Mouse (Mus musculus) gastrocnemius, postnatal 14 days (tissue): ENCODE results near the gene Slc9a9. TPM values are rescaled to one million over a fixed set of nuclear protein-coding genes. Genes with fewer than 3 reads are reported as not detected.

Experiments
- DNase-seq: peaks from one replicate; pipeline ENCODE4 v3.0.0; 2021; ENCODE audit warnings: mixed read lengths
- intact Hi-C: fragments of 180-260 bp; cut with DNase I; formaldehyde crosslinking; loops from one replicate; pipeline ENCODE4 v1.15.1; 2025; ENCODE audit warnings: low total_unique reads
- total RNA-seq, 2 experiments: library from RNA; stranded (reverse); gene quantifications; 2 replicates each; pipeline ENCODE4 v1.2.3; 2021

Slc9a9 gene
- total RNA-seq, 2 experiments from 2014 or later: 2.5 to 3.1 TPM

- intact Hi-C loops: no loop called here
- no peak for DNase-seq
These were observed 498.1 kb downstream of the Slc9a9 start for GRCm38 (mm10) chr9:95167806-95168205.

DNA sequence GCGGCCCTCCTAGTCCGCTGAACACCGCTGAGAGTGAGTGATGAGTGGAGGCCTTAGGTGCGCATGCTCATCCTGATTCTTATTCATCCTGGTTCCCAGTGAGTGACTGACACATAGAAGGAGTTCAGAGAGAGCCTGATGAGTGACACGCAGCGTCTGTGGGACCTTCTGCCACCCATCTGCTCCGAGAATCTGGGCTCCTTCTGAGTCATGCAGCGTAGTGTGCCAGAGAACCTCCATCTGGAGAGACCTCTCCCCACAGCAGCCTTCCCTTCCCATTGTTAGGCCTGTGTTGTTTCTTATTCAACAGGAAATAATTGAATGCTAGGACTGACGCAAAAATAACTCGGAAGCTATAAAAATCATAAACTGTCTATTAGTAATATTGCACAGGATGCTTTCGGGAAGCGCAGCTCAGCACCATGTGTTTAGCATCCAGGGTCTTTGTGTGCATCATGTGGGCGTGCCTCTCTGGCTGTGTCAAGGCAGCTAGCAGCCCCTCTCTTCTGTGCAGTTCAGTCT lies 498.8 kb downstream of the Slc9a9 start:
- DNase-seq: no peak
- intact Hi-C loops: no loop called here

DNA sequence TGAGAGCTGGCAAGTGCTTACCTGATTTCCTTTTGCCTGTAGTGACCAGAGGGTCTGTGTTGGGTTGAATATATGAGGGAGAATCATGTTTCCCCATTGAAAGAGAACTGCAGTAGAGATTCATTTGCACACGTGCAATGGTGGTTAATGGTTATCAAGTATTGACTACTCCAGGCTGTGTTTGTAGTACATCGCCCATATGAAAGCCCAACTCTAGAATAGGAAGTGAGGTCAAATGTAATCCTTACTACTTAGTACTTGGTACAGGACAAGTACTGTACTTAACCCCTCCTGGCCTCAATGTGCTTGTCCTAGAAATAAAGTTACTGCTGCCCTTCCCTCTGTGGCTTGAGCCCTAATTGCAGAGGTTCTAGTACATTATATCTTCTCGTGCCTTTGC lies 508.5 kb downstream of the Slc9a9 start:
- intact Hi-C loops: no loop called here

GRCm38 (mm10) chr9:95180005-95180404 lies 510.3 kb downstream of the Slc9a9 start:
- DNase-seq: no peak
- intact Hi-C loops: no loop called here

More for the DNA sequence above, 508.5 kb downstream of the Slc9a9 start:
- DNase-seq: no peak

- DNase-seq: no peak
- intact Hi-C loops: no loop called here
These were observed 510.9 kb downstream of the Slc9a9 start for GRCm38 (mm10) chr9:95180569-95180968.

GRCm38 (mm10) chr9:95181241-95182043 lies 511.7 kb downstream of the Slc9a9 start:
- peak; percentile 23 for DNase-seq
- intact Hi-C loops: no loop called here

- no peak for DNase-seq
- intact Hi-C loops: no loop called here
These were observed 512.6 kb downstream of the Slc9a9 start for GRCm38 (mm10) chr9:95182272-95182671.

- intact Hi-C loops: no loop called here
- no peak for DNase-seq
These were observed 514.7 kb downstream of the Slc9a9 start for GRCm38 (mm10) chr9:95184453-95184852.

- no peak for DNase-seq
- intact Hi-C loops: no loop called here
These were observed 516.1 kb downstream of the Slc9a9 start for GRCm38 (mm10) chr9:95185840-95186239.

- no peak for DNase-seq
- intact Hi-C loops: no loop called here
These were observed 516.9 kb downstream of the Slc9a9 start for GRCm38 (mm10) chr9:95186386-95187289.

DNA sequence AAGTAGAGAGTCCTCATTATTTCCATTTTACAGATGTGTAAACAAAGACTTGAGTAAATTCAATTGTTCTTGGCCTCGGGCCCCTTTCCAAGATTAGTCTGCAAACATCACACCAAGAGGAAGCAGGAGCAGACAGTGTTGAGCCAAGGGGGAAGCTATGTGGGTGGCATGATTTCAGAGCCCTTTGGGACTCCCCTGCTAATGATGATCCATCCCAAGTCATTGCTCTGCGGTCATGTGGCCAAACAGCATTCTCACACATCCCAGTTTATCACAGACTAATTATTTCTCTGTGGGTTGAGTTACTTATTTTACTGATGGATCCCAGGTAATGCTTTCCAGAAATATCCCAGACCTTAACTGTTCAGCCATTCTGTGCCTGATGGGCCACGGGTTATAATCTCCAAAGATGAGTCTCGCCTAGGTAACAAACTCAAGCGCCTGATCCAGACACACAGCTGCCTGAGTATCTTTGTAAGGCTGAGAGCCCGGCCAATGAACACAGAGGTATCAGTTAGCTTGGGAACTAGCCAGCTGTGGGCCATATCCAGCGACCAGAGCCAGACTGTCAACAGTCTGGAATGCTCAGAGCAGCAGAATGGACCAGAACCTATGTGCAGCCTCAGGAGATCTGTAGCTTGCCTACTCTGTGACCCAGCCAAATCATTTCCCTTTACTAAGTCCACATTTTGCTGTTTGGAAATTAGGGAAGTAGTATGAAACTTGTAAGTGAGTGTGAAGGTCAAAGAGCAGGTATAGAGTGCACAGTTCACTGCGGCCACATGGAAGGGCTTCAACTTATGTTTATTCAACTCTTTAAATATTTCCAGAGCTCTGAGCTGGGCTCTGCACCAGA lies 518.9 kb downstream of the Slc9a9 start:
- peak; percentile 68 for DNase-seq

GRCm38 (mm10) chr9:95189218-95189605 lies 519.5 kb downstream of the Slc9a9 start:
- intact Hi-C loops: no loop called here
- no peak for DNase-seq

More for the DNA sequence above, 518.9 kb downstream of the Slc9a9 start:
- intact Hi-C loops: no loop called here

GRCm38 (mm10) chr9:95191442-95191841 lies 521.7 kb downstream of the Slc9a9 start:
- no peak for DNase-seq
- intact Hi-C loops: no loop called here

DNA sequence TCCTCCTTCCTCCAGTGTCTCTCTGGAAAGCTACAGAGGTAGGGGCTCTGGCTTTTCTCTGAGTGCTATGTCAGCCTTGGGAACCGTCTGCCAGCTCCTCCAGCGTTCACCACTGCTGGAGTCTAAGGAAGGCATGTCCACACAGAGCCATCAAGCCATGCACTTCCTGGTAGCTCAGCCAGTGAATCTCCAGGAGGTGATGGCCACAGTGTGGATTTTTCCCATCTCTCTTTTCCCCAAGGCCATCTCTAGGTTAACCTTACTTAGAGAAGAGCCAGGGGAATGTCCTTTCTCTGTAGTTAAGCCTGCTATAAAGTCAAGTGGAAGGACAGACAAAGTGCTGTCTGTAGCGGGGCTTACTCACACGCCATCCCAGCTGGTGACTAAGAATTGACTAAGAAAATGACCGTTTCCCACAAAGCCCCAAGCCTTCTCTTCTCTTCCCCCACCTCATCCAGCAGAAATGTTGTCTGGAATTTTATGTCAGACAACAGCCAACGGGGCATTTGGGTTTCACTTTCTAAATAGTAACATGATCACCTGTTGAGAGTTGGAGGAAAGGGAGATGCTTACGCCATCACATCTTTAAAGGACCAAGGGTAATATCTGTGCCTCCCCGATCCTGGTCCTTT lies 523.3 kb downstream of the Slc9a9 start:
- intact Hi-C loops: no loop called here

GRCm38 (mm10) chr9:95193672-95194071 lies 524.0 kb downstream of the Slc9a9 start:
- intact Hi-C loops: no loop called here
- DNase-seq: no peak

More for the DNA sequence above, 523.3 kb downstream of the Slc9a9 start:
- no peak for DNase-seq

- intact Hi-C loops: no loop called here
- DNase-seq: peak; percentile 13
These were observed 524.4 kb downstream of the Slc9a9 start for GRCm38 (mm10) chr9:95194158-95194557.

- DNase-seq: no peak
- intact Hi-C loops: no loop called here
These were observed 538.0 kb downstream of the Slc9a9 start for GRCm38 (mm10) chr9:95207661-95208060.

- DNase-seq: peak; percentile 43
- intact Hi-C loops: no loop called here
These were observed 539.0 kb downstream of the Slc9a9 start for GRCm38 (mm10) chr9:95208681-95209080.

DNA sequence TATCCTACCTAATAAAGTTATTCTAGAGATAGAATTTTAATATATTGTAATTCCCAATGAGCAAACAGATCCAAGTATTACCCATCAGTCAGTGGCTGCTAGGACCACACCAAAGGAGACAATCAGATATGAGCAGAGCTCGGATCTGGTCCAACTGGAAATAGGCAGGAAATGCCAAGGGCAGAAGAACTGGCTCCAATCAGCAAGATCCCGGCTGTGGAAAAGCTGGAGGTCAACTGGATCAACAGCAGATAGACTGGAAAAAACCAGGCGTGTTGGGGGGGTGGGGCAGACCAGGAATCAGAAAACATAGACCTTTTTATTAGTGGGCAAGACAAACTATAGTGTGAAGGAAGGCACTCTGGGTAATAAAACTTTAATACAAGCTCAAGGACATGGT lies 550.3 kb downstream of the Slc9a9 start:
- intact Hi-C loops: no loop called here
- no peak for DNase-seq
